Mouse (Mus musculus) liver, embryonic 14.5 days (tissue): ENCODE data around the gene Plekha4.

ENCODE experiments used
- CTCF ChIP-seq: IDR thresholded peaks from 2 replicates; pipeline ENCODE4 v1.5.1; 2016; ENCODE audit warnings: antibody characterized with exemption, low read depth, control low read depth
- EP300 ChIP-seq: IDR thresholded peaks from 2 replicates; pipeline ENCODE4 v1.6.1; 2016; ENCODE audit warnings: antibody characterized with exemption, low read depth

GRCm38 (mm10) chr7:45478774-45479173 lies 47.4 kb upstream of the Plekha4 start:
- TF ChIP-seq CTCF (no peak), EP300 (no peak)
